Mouse (Mus musculus): Measurements from ENCODE around the gene Prpf38a.
A peak's percentile ranks its signal among the peaks of the same experiment; 100 is the strongest.

Prpf38a gene

GRCm38 (mm10) chr4:108578840-108579742, at the start of gene Prpf38a, which contains the start of gene Orc1:
Prpf38a (minus strand) TSS chr4:108579336.
Orc1 (plus strand) TSS chr4:108579423.
- DNase-seq: peak; percentile 96 to 98

- DNase-seq: no peak
These were observed 47.9 kb upstream of the Prpf38a start for GRCm38 (mm10) chr4:108627066-108627465.

GRCm38 (mm10) chr4:108621504-108621903, 42.4 kb upstream of the Prpf38a start:
- no peak for DNase-seq

- no peak for DNase-seq
These were observed 41.4 kb upstream of the Prpf38a start for GRCm38 (mm10) chr4:108620536-108620935.

- peak; percentile 93 to 95 for DNase-seq
These were observed 40.6 kb upstream of the Prpf38a start, which contains the start of gene Cc2d1b for GRCm38 (mm10) chr4:108619587-108620341. Cc2d1b (plus strand) TSS chr4:108619940.

GRCm38 (mm10) chr4:108619165-108619564, 40.0 kb upstream of the Prpf38a start:
- no peak for DNase-seq

- no peak for DNase-seq
These were observed 39.5 kb upstream of the Prpf38a start for GRCm38 (mm10) chr4:108618586-108618985.

GRCm38 (mm10) chr4:108610935-108611334, 31.8 kb upstream of the Prpf38a start:
- DNase-seq: no peak

GRCm38 (mm10) chr4:108608651-108609050, 29.5 kb upstream of the Prpf38a start:
- no peak for DNase-seq

GRCm38 (mm10) chr4:108601870-108602269, 22.7 kb upstream of the Prpf38a start:
- DNase-seq: no peak

- DNase-seq: no peak
These were observed 19.2 kb upstream of the Prpf38a start for GRCm38 (mm10) chr4:108598306-108598705.

GRCm38 (mm10) chr4:108595785-108596184, 16.6 kb upstream of the Prpf38a start:
- DNase-seq: no peak

GRCm38 (mm10) chr4:108593376-108593775, 14.2 kb upstream of the Prpf38a start:
- DNase-seq: no peak

GRCm38 (mm10) chr4:108579743-108580411, 741 bp upstream of the Prpf38a start:
- no peak for DNase-seq

GRCm38 (mm10) chr4:108572644-108573043, 6.5 kb downstream of the Prpf38a start:
- no peak for DNase-seq

- DNase-seq: no peak
These were observed 14.1 kb downstream of the Prpf38a start for GRCm38 (mm10) chr4:108565026-108565425.

- no peak for DNase-seq
These were observed 39.4 kb downstream of the Prpf38a start for GRCm38 (mm10) chr4:108539701-108540100.
